Mouse (Mus musculus) layer of hippocampus, adult 18-20 months (tissue): ENCODE measurements around the gene Gm3739. TPM values are rescaled to one million over a fixed set of nuclear protein-coding genes. Genes with fewer than 3 reads are reported as not detected.
"Not testable (repeated sequence)": the region's sequence is repeated elsewhere in the genome, so short reads cannot be mapped to it uniquely, and the experiment has no call there.

Source experiments
- DNase-seq, 2 experiments: peaks; one replicate each; pipeline ENCODE4 v3.0.0; 2022; ENCODE audit warnings: low spot score in 2 of 2
- long read RNA-seq: library from polyadenylated mRNA; stranded (forward); transcript quantifications from one replicate; pipeline ENCODE4 v2.0.0, GENCODE M21; 2021
- total RNA-seq, 2 experiments: library from RNA; stranded (reverse); gene quantifications; 2 replicates each; pipeline ENCODE4 v1.2.3; 2021

The Gm3739 gene
- total RNA-seq: under 1 TPM; 0.40 to 0.41 TPM
- long read RNA-seq: 0 reads

DNA sequence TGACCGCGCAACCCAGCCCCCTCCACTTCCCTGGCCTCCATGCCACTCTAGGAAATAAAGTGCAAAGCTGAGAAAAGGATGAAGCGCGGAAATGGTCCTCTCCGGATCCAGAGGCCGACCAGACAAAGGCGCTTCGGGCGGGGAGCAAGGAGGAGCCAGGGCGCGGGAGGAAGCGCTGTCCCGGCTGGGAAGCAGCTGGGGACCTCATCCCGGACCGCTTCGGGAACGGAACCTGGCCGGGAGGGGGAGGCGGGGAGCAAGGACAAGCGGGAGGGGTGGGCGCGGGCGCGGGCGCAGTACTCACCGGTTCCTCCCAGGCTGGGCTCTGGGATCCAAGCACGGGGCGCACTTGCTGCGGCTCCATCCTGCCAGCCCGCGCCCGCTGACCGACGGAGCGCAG lies at the start of gene Gm3739:
Gene Gm3739, minus strand, starts transcription at position 389 of the 400 bp plus-strand sequence.
- DNase-seq: not testable (repeated sequence)

DNA sequence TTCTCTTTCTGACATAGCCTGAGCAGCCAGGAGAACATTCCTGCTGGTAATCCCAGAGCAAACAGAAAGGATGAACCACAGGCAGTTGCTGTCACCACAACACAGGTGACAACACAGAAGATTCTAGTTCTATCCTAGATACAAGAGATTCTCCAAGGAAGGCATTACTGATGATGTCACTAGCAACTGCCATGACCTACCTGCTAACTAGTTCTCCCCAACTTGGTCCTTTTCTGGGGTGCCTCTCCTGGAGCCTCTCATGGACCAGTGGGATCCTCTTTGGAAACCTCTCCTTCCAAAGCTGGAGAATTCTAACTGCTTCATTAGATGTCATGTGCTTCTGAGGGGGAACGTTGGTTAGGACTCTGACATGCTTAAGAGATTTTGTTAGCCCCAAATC lies 17.4 kb upstream of the Gm3739 start, which contains the start of gene Gm5797:
Gene Gm5797, minus strand, starts transcription at position 101 of the 400 bp plus-strand sequence.
- not testable (repeated sequence) for DNase-seq

- peak in 1 of 2 experiments; percentile 1 for DNase-seq
Measured at GRCm38 (mm10) chr14:7315093-7315492, 244 bp upstream of the Gm3739 start.

DNA sequence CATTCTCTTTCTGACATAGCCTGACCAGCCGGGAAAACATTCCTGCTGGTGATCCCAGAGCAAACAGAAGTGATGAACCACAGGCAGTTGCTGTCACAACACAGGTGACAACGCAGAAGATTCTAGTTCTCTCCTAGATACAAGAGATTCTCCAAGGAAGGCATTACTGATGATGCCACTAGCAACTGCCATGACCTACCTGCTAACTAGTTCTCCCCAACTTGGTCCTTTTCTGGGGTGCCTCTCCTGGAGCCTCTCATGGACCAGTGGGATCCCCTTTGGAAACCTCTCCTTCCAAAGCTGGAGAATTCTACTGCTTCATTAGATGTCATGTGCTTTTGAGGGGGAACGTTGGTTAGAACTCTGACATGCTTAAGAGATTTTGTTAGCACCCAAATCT lies 50.2 kb downstream of the Gm3739 start, which contains the start of gene Gm3727:
Gene Gm3727, minus strand, starts transcription at position 101 of the 400 bp plus-strand sequence.
- DNase-seq: not testable (repeated sequence)

Other genes with a start within 250 kb of the Gm3739 start
- gene Gm3696, start 214.4 kb downstream of the Gm3739 start, total RNA-seq: 1 to 10 TPM; 3.2 to 4.1 TPM
- gene Gm6676, start 189.6 kb downstream of the Gm3739 start, total RNA-seq: not detected
- 1 to 10 TPM in 1 of 2 experiments, under 1 TPM in 1; 0.79 to 1.9 TPM for gene Gm3512, start 140.5 kb downstream of the Gm3739 start, total RNA-seq
- not detected for gene Gm16434, start 120.5 kb downstream of the Gm3739 start, total RNA-seq
- gene Gm3727, start 50.3 kb downstream of the Gm3739 start, total RNA-seq: not detected
- gene Gm5797, start 17.3 kb upstream of the Gm3739 start, total RNA-seq: not detected
- not detected for gene Gm8374, start 50.1 kb upstream of the Gm3739 start, total RNA-seq
- under 1 TPM in 1 of 2 experiments, not detected in 1; 0.23 TPM for gene Gm3755, start 135.9 kb upstream of the Gm3739 start, total RNA-seq
- not detected for gene Gm3752, start 168.7 kb upstream of the Gm3739 start, total RNA-seq